Mouse (Mus musculus) Patski (cell line): ENCODE data around the gene Col4a1. TPM values are rescaled to one million over a fixed set of nuclear protein-coding genes. Genes with fewer than 3 reads are reported as not detected.
A peak's percentile ranks its signal among the peaks of the same experiment; 100 is the strongest.

Experiments used
- ATAC-seq: fragments of 100-300 bp; one replicate; pipeline ENCODE4 v1.8.0; 2021
- CTCF ChIA-PET: fragments of 350-600 bp; sonication (Branson Sonifier 250); formaldehyde crosslinking; loops from one replicate; lab custom pipeline; 2022; ENCODE audit warnings: inconsistent platforms; lab: Charles Lee
- POLR2A ChIA-PET: fragments of 350-600 bp; sonication (Branson Sonifier 250); formaldehyde crosslinking; loops from one replicate; lab custom pipeline; 2022; ENCODE audit warnings: antibody characterized with exemption, inconsistent platforms; lab: Charles Lee
- DNase-seq: peaks from one replicate; pipeline ENCODE4 v3.0.0-alpha.2; 2011; ENCODE audit warnings: low read depth, low spot score
- H3K27me3 ChIP-seq: fragments of 371-371 bp; one replicate; pipeline ENCODE4 v1.5.1; 2021
- CTCF ChIP-seq: fragments of 100-300 bp; IDR thresholded peaks from one replicate; pipeline ENCODE4 v1.5.1; 2021
- in situ Hi-C: fragments of 300-500 bp; cut with MboI; formaldehyde crosslinking; loops from 3 replicates; pipeline ENCODE4 v1.11.1; 2018; ENCODE audit warnings: low pct_unique_long_range_greater_than_20kb, mixed read lengths
- polyA plus RNA-seq: library from polyadenylated mRNA; unstranded; gene quantifications from one replicate; pipeline ENCODE4 v1.2.3, GENCODE M21; 2021

Col4a1 gene
- polyA plus RNA-seq, 1 experiment from 2014 or later, result 336 TPM

GRCm38 (mm10) chr8:11285437-11285836 lies 27.2 kb downstream of the Col4a1 start:
- TF ChIP-seq CTCF, result no peak
- POLR2A ChIA-PET, result no interaction called here
- CTCF ChIA-PET, result interaction anchor here (1.2 kb wide), 1 partner anchor 27 kb away, joined by 3 read pairs; the partner anchor contains the start of genes Col4a1 and Col4a2
- DNase-seq (no peak), ATAC-seq (no peak)
- in situ Hi-C loops, result no loop called here
- H3K27me3 ChIP-seq, result no peaks in the 10 kb centered on the region

- in situ Hi-C loops, result no loop called here
- DNase-seq, result no peak
- no peak for ATAC-seq
- no peaks in the 10 kb centered on the region for H3K27me3 ChIP-seq
- ChIA-PET POLR2A (interaction anchor here (1.1 kb wide), 1 partner anchor 8 kb away, joined by 4 read pairs; no protein-coding TSS in a partner anchor), CTCF (no interaction called here)
- no peak for TF ChIP-seq CTCF
Observed at GRCm38 (mm10) chr8:11283217-11283616, 29.4 kb downstream of the Col4a1 start.

GRCm38 (mm10) chr8:11282696-11283095 lies 29.9 kb downstream of the Col4a1 start:
- ATAC-seq (no peak), DNase-seq (no peak)
- ChIA-PET POLR2A (interaction anchor here (1.1 kb wide), 1 partner anchor 9 kb away, joined by 4 read pairs; no protein-coding TSS in a partner anchor), CTCF (interaction anchor here (0.7 to 1.1 kb wide), 4 partner anchors 11 to 111 kb away, joined by 3 to 4 read pairs (median 3); no protein-coding TSS in a partner anchor)
- no peaks in the 10 kb centered on the region for H3K27me3 ChIP-seq
- no peak for TF ChIP-seq CTCF
- in situ Hi-C loops, result no loop called here

GRCm38 (mm10) chr8:11282139-11282538 lies 30.5 kb downstream of the Col4a1 start:
- peak; percentile 60 for ATAC-seq
- CTCF ChIA-PET, result interaction anchor here (0.7 to 1.1 kb wide), 4 partner anchors 11 to 112 kb away, joined by 3 to 4 read pairs (median 3); no protein-coding TSS in a partner anchor
- in situ Hi-C loops, result no loop called here

GRCm38 (mm10) chr8:11280721-11281268 lies 31.8 kb downstream of the Col4a1 start:
- ChIA-PET POLR2A (interaction anchor here (0.6 kb wide), 1 partner anchor 347 kb away, joined by 3 read pairs; no protein-coding TSS in a partner anchor), CTCF (no interaction called here)
- in situ Hi-C loops, result no loop called here
- no peak for DNase-seq
- ATAC-seq, result no peak
- TF ChIP-seq CTCF, result no peak
- no peaks in the 10 kb centered on the region for H3K27me3 ChIP-seq

More at GRCm38 (mm10) chr8:11282139-11282538, 30.5 kb downstream of the Col4a1 start:
- DNase-seq, result no peak
- POLR2A ChIA-PET, result interaction anchor here (1.1 kb wide), 1 partner anchor 9 kb away, joined by 4 read pairs; no protein-coding TSS in a partner anchor
- no peaks in the 10 kb centered on the region for H3K27me3 ChIP-seq
- no peak for TF ChIP-seq CTCF

- TF ChIP-seq CTCF, result no peak
- ChIA-PET POLR2A (no interaction called here), CTCF (interaction anchor here (1.1 kb wide), 1 partner anchor 17 kb away, joined by 3 read pairs; no protein-coding TSS in a partner anchor)
- ATAC-seq, result peak; percentile 14
- no peak for DNase-seq
- no peaks in the 10 kb centered on the region for H3K27me3 ChIP-seq
- in situ Hi-C loops, result no loop called here
Observed at GRCm38 (mm10) chr8:11279296-11279826, 33.3 kb downstream of the Col4a1 start.

- ATAC-seq, result no peak
- POLR2A ChIA-PET, result interaction anchor here (0.7 kb wide), 1 partner anchor 19 kb away, joined by 3 read pairs; no protein-coding TSS in a partner anchor
- no peak for TF ChIP-seq CTCF
- in situ Hi-C loops, result no loop called here
- DNase-seq, result no peak
- CTCF ChIA-PET, result no interaction called here
- no peaks in the 10 kb centered on the region for H3K27me3 ChIP-seq
Observed at GRCm38 (mm10) chr8:11278101-11278611, 34.5 kb downstream of the Col4a1 start.

- CTCF ChIA-PET, result no interaction called here
- ATAC-seq (no peak), DNase-seq (no peak)
- TF ChIP-seq CTCF, result no peak
- in situ Hi-C loops, result no loop called here
- no peaks in the 10 kb centered on the region for H3K27me3 ChIP-seq
- POLR2A ChIA-PET, result interaction anchor here (0.7 to 0.9 kb wide), 2 partner anchors 16 to 20 kb away, joined by 3 to 4 read pairs; no protein-coding TSS in a partner anchor
Observed at GRCm38 (mm10) chr8:11277602-11278051, 35.0 kb downstream of the Col4a1 start.

- in situ Hi-C loops, result no loop called here
- no peak for DNase-seq
- H3K27me3 ChIP-seq, result no peaks in the 10 kb centered on the region
- POLR2A ChIA-PET, result interaction anchor here (0.6 to 2.3 kb wide), 2 partner anchors 11 to 21 kb away, joined by 5 to 6 read pairs; no protein-coding TSS in a partner anchor
- no peak for ATAC-seq
- no peak for TF ChIP-seq CTCF
- CTCF ChIA-PET, result no interaction called here
Observed at GRCm38 (mm10) chr8:11276286-11276685, 36.3 kb downstream of the Col4a1 start.

GRCm38 (mm10) chr8:11274415-11274814 lies 38.2 kb downstream of the Col4a1 start:
- TF ChIP-seq CTCF, result no peak
- POLR2A ChIA-PET, result no interaction called here

More at GRCm38 (mm10) chr8:11274415-11274814, 38.2 kb downstream of the Col4a1 start:
- ATAC-seq, result no peak
- no peak for DNase-seq
- CTCF ChIA-PET, result interaction anchor here (1.2 kb wide), 1 partner anchor 10 kb away, joined by 3 read pairs; no protein-coding TSS in a partner anchor
- no peaks in the 10 kb centered on the region for H3K27me3 ChIP-seq
- in situ Hi-C loops, result no loop called here
